Mouse (Mus musculus): ENCODE measurements at regions not wholly inside any gene's neighbourhood (a gene's known extent, or its start where the extent isn't known, plus 50 kb on each side); places are given as distances from the start of the nearest gene placed in this dataset.

- TF ChIP-seq POLR2A (IDR thresholded peaks at IDR 0.05; ENCODE audit: control insufficient read depth, low read depth, low read length), result no peak
- peaks cover 2% of the 10 kb centered on the region for H3K4me1 ChIP-seq (ENCODE audit: control insufficient read depth, insufficient read depth, low read length)
- no peak overlapping the region for H3K4me3 ChIP-seq (ENCODE audit: control insufficient read depth, low read depth, low read length)
- no peaks in the 10 kb centered on the region for H3K27me3 ChIP-seq (ENCODE audit: control insufficient read depth, insufficient read depth, low read length)
- no peaks in the 10 kb centered on the region for H3K36me3 ChIP-seq (ENCODE audit: control insufficient read depth, insufficient read depth, low read length)
- no peak overlapping the region for H3K27ac ChIP-seq (ENCODE audit: control insufficient read depth, insufficient read depth, low read depth, low read length)
These were observed 60.6 kb upstream of the Ctnnbl1 start for GRCm38 (mm10) chr2:157676396-157677176.

DNA sequence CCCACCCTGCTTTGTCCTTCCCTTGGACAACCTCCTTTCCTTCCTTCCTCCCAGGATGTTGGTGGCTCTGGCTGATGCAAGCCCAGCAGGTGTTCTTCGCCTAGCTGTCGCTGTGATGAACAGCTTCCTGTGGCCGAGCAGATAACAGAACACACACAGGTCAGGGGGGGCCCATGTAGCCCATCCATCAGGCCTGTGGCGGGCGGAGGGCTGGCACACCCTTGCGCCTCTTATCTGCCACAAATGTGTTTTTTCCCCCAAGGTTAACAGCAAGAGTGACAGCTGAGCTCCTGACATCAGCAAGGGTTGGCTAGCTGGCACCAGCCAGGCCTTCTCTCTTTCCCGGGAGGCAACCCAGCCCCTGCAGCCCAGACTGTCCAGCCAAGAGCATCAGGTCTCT is 59.9 kb upstream of the Ctnnbl1 start:
- Histone ChIP-seq H3K4me1 (ENCODE audit: control insufficient read depth, insufficient read depth, low read length) (peaks cover 2% of the 10 kb centered on the region), H3K27ac (ENCODE audit: control insufficient read depth, insufficient read depth, low read depth, low read length) (no peak overlapping the region), H3K36me3 (ENCODE audit: control insufficient read depth, insufficient read depth, low read length) (no peaks in the 10 kb centered on the region), H3K27me3 (ENCODE audit: control insufficient read depth, insufficient read depth, low read length) (no peaks in the 10 kb centered on the region), H3K4me3 (ENCODE audit: control insufficient read depth, low read depth, low read length) (no peak overlapping the region)
- TF ChIP-seq POLR2A (IDR thresholded peaks at IDR 0.05; ENCODE audit: control insufficient read depth, low read depth, low read length) (no peak), CTCF (IDR thresholded peaks at IDR 0.05; ENCODE audit: control insufficient read depth, insufficient read depth, insufficient replicate concordance, low read depth, low read length) (no peak)

- Histone ChIP-seq H3K27ac (ENCODE audit: control insufficient read depth, insufficient read depth, low read depth, low read length) (no peak overlapping the region), H3K36me3 (ENCODE audit: control insufficient read depth, insufficient read depth, low read length) (no peaks in the 10 kb centered on the region), H3K4me3 (ENCODE audit: control insufficient read depth, low read depth, low read length) (no peak overlapping the region), H3K27me3 (ENCODE audit: control insufficient read depth, insufficient read depth, low read length) (no peaks in the 10 kb centered on the region), H3K4me1 (ENCODE audit: control insufficient read depth, insufficient read depth, low read length) (no peaks in the 10 kb centered on the region)
- no peak for TF ChIP-seq POLR2A (IDR thresholded peaks at IDR 0.05; ENCODE audit: control insufficient read depth, low read depth, low read length)
- no peak for TF ChIP-seq CTCF (IDR thresholded peaks at IDR 0.05; ENCODE audit: control insufficient read depth, insufficient read depth, insufficient replicate concordance, low read depth, low read length)
These were observed 55.3 kb upstream of the Ctnnbl1 start for GRCm38 (mm10) chr2:157681931-157682330.

Data from testis, adult 2 months (tissue).